Mouse (Mus musculus) liver, embryonic 13.5 days (tissue): Measurements from ENCODE around the gene Olfr890. TPM values are rescaled to one million over a fixed set of nuclear protein-coding genes. Genes with fewer than 3 reads are reported as not detected.
"Not testable (repeated sequence)": the region's sequence is repeated elsewhere in the genome, so short reads cannot be mapped to it uniquely, and the experiment has no call there.

Source experiments
- ATAC-seq: fragments of 200-750 bp; cut with Nextera tagmentation; 2 replicates; pipeline ENCODE4 v1.8.0; 2017; ENCODE audit warnings: low read depth, mild to moderate bottlenecking, moderate number of reproducible peaks, moderate library complexity
- DNase-seq: peaks from one replicate; pipeline ENCODE4 v3.0.0; 2022
- H3K27ac ChIP-seq: fragments of 300-500 bp; sonication (generic); 2 replicates; pipeline ENCODE4 v1.5.1; 2015; ENCODE audit warnings: moderate library complexity, mild to moderate bottlenecking, inconsistent platforms
- H3K27me3 ChIP-seq: fragments of 300-500 bp; sonication (generic); 2 replicates; pipeline ENCODE4 v1.6.1; 2015; ENCODE audit warnings: mild to moderate bottlenecking, inconsistent platforms
- H3K36me3 ChIP-seq: fragments of 300-500 bp; sonication (generic); 2 replicates; pipeline ENCODE4 v1.6.1; 2015; ENCODE audit warnings: mild to moderate bottlenecking, inconsistent platforms
- H3K4me1 ChIP-seq: fragments of 300-500 bp; sonication (generic); replicated peaks from 2 replicates; pipeline ENCODE4 v1.6.1; 2015; ENCODE audit warnings: inconsistent platforms
- H3K4me2 ChIP-seq: fragments of 300-500 bp; sonication (generic); 2 replicates; pipeline ENCODE4 v1.6.1; 2015; ENCODE audit warnings: inconsistent platforms, mild to moderate bottlenecking, moderate library complexity
- H3K4me3 ChIP-seq: fragments of 300-500 bp; sonication (generic); replicated peaks from 2 replicates; pipeline ENCODE4 v1.5.1; 2015; ENCODE audit warnings: mild to moderate bottlenecking, inconsistent platforms
- H3K9ac ChIP-seq: fragments of 300-500 bp; sonication (generic); 2 replicates; pipeline ENCODE4 v1.6.1; 2015; ENCODE audit warnings: mild to moderate bottlenecking, inconsistent platforms
- H3K9me3 ChIP-seq: fragments of 300-500 bp; sonication (generic); replicated peaks from 2 replicates; pipeline ENCODE4 v1.6.1; 2016; ENCODE audit warnings: inconsistent platforms
- WGBS: fragments of 180-500 bp; shearing (Covaris S2); methylation state at CpG from one replicate; pipeline ENCODE4 v1.1.7; 2015; ENCODE audit not compliant: insufficient replicate concordance; 5-methylcytosine and 5-hydroxymethylcytosine counted together
- polyA plus RNA-seq: library from polyadenylated mRNA; unstranded; fragments of >200 nt; fragmentation: Nextera tagmentation; extraction: Ambion mirVana; gene quantifications from 2 replicates; pipeline ENCODE4 v1.2.1, GENCODE M21; 2015

Olfr890 gene
- not detected in 2 replicates for polyA plus RNA-seq

- ATAC-seq (no peak), DNase-seq (no peak)
- H3K27me3 ChIP-seq: no peaks in the 10 kb centered on the region
- no peak within 1 kb of the TSS for H3K9ac ChIP-seq
- H3K9me3 ChIP-seq: no peaks in the 10 kb centered on the region
- no peaks in the 10 kb centered on the region for H3K4me1 ChIP-seq
- H3K36me3 ChIP-seq: no peaks in the 10 kb centered on the region
- H3K4me3 ChIP-seq: no peak within 1 kb of the TSS
- no peak within 1 kb of the TSS for H3K4me2 ChIP-seq
- no peak within 1 kb of the TSS for H3K27ac ChIP-seq
Measured at GRCm38 (mm10) chr9:38142217-38142616, at the start of gene Olfr890. Gene Olfr890 (plus strand): TSS chr9:38142517.

GRCm38 (mm10) chr9:38107828-38108227, 34.5 kb upstream of the Olfr890 start, which contains the start of gene Olfr888:
Gene Olfr888 (plus strand): TSS chr9:38108128.
- ATAC-seq (no peak), DNase-seq (no peak)
- Histone ChIP-seq H3K36me3 (no peaks in the 10 kb centered on the region), H3K4me1 (no peaks in the 10 kb centered on the region), H3K4me2 (no peak within 1 kb of the TSS), H3K9me3 (no peaks in the 10 kb centered on the region), H3K4me3 (no peak within 1 kb of the TSS), H3K9ac (no peak within 1 kb of the TSS), H3K27ac (no peak within 1 kb of the TSS), H3K27me3 (no peaks in the 10 kb centered on the region)
- WGBS: 45% methylated on average over 1 of the region's 1 CpGs

- Histone ChIP-seq H3K27me3 (no peaks in the 10 kb centered on the region), H3K36me3 (no peaks in the 10 kb centered on the region), H3K9me3 (no peaks in the 10 kb centered on the region; the same call in 1 of the 2 replicates), H3K4me3 (no peak within 1 kb of the TSS), H3K27ac (no peak within 1 kb of the TSS), H3K4me2 (no peak within 1 kb of the TSS), H3K9ac (no peak within 1 kb of the TSS), H3K4me1 (no peaks in the 10 kb centered on the region)
- DNase-seq (no peak), ATAC-seq (no peak)
Measured at GRCm38 (mm10) chr9:38114898-38115297, 27.4 kb upstream of the Olfr890 start, which contains the start of gene Olfr889. Gene Olfr889 (plus strand): TSS chr9:38115198.

- not testable (repeated sequence) for H3K27me3 ChIP-seq, H3K27ac ChIP-seq, ATAC-seq, H3K9me3 ChIP-seq, H3K9ac ChIP-seq, H3K36me3 ChIP-seq, H3K4me3 ChIP-seq, H3K4me2 ChIP-seq, DNase-seq, H3K4me1 ChIP-seq
- WGBS: 25% methylated on average over 2 of the region's 2 CpGs
Measured at GRCm38 (mm10) chr9:38168341-38168740, 26.0 kb downstream of the Olfr890 start.

GRCm38 (mm10) chr9:38180721-38181120, 38.4 kb downstream of the Olfr890 start, which contains the start of gene Olfr891:
Gene Olfr891 (minus strand): TSS chr9:38180821.
- no peak for ATAC-seq
- H3K27ac ChIP-seq: no peak within 1 kb of the TSS
- no peak within 1 kb of the TSS for H3K4me3 ChIP-seq
- no peak within 1 kb of the TSS for H3K9ac ChIP-seq
- H3K36me3 ChIP-seq: no peaks in the 10 kb centered on the region
- WGBS: 50% methylated on average over 1 of the region's 1 CpGs
- H3K4me1 ChIP-seq: no peaks in the 10 kb centered on the region
- no peak within 1 kb of the TSS for H3K4me2 ChIP-seq
- H3K27me3 ChIP-seq: no peaks in the 10 kb centered on the region
- H3K9me3 ChIP-seq: no peaks in the 10 kb centered on the region
- no peak for DNase-seq

Other genes with a start within 250 kb of the Olfr890 start
- not detected in 2 replicates for gene Olfr145, start 245.8 kb upstream of the Olfr890 start, polyA plus RNA-seq
- not detected in 2 replicates for gene Olfr878, start 224.7 kb upstream of the Olfr890 start, polyA plus RNA-seq
- not detected in 2 replicates for gene Olfr881, start 150.7 kb upstream of the Olfr890 start, polyA plus RNA-seq
- gene Olfr883, start 116.7 kb upstream of the Olfr890 start, polyA plus RNA-seq: not detected in 2 replicates
- gene Olfr884, start 96.0 kb upstream of the Olfr890 start, polyA plus RNA-seq: not detected in 2 replicates
- not detected in 2 replicates for gene Olfr885, start 81.2 kb upstream of the Olfr890 start, polyA plus RNA-seq
- not detected in 2 replicates for gene Olfr887, start 58.4 kb upstream of the Olfr890 start, polyA plus RNA-seq
- gene Olfr888, start 34.4 kb upstream of the Olfr890 start, polyA plus RNA-seq: not detected in 2 replicates
- 0.15 and 0.18 TPM in 2 replicates for gene Olfr889, start 27.3 kb upstream of the Olfr890 start, polyA plus RNA-seq
- gene Olfr891, start 38.3 kb downstream of the Olfr890 start, polyA plus RNA-seq: not detected in 2 replicates
- not detected in 2 replicates for gene Olfr893, start 65.8 kb downstream of the Olfr890 start, polyA plus RNA-seq
- gene Olfr894, start 75.5 kb downstream of the Olfr890 start, polyA plus RNA-seq: not detected in 2 replicates
- not detected in 2 replicates for gene Olfr143, start 110.3 kb downstream of the Olfr890 start, polyA plus RNA-seq
- gene Olfr895, start 125.3 kb downstream of the Olfr890 start, polyA plus RNA-seq: not detected in 2 replicates
- not detected in 2 replicates for gene Olfr896-ps1, start 148.6 kb downstream of the Olfr890 start, polyA plus RNA-seq
- not detected in 2 replicates for gene Olfr25, start 186.5 kb downstream of the Olfr890 start, polyA plus RNA-seq
- gene Olfr898, start 205.9 kb downstream of the Olfr890 start, polyA plus RNA-seq: not detected in 2 replicates
- gene Olfr250, start 224.4 kb downstream of the Olfr890 start, polyA plus RNA-seq: not detected in 2 replicates
- gene Olfr251, start 234.6 kb downstream of the Olfr890 start, polyA plus RNA-seq: not detected in 2 replicates